Mouse (Mus musculus): Measurements from ENCODE around the gene Wdr93. TPM values are rescaled to one million over a fixed set of nuclear protein-coding genes. Genes with fewer than 3 reads are reported as not detected.

Gene Wdr93
- total and polyA plus RNA-seq, 2 experiments from 2014 or later: 0.24 to 1.3 TPM

GRCm38 (mm10) chr7:79761124-79761876 is 18.3 kb downstream of the Wdr93 start:
- H3K9ac ChIP-seq (replicated peaks; ENCODE audit: low read length): no peak overlapping the region
- no peaks in the 10 kb centered on the region for H3K27me3 ChIP-seq (ENCODE audit: insufficient read depth, low read length)
- H3K36me3 ChIP-seq (ENCODE audit: insufficient read depth, low read length): no peaks in the 10 kb centered on the region
- H3K4me1 ChIP-seq (ENCODE audit: insufficient read depth, low read length): no peaks in the 10 kb centered on the region
- 72% methylated on average over 5 of the region's 5 CpGs for WGBS
- H3K4me2 ChIP-seq (ENCODE audit: low read depth, low read length): no peak overlapping the region
- no peak overlapping the region for H3K27ac ChIP-seq
- no peak for DNase-seq (ENCODE audit: low spot score)
- no peak overlapping the region for H3K4me3 ChIP-seq (ENCODE audit: low read length)
- no peak for ATAC-seq
- H3K9me3 ChIP-seq (ENCODE audit: low read length): no peaks in the 10 kb centered on the region
- no peak for TF ChIP-seq CTCF (IDR thresholded peaks at IDR 0.05; ENCODE audit: low read depth)

DNA sequence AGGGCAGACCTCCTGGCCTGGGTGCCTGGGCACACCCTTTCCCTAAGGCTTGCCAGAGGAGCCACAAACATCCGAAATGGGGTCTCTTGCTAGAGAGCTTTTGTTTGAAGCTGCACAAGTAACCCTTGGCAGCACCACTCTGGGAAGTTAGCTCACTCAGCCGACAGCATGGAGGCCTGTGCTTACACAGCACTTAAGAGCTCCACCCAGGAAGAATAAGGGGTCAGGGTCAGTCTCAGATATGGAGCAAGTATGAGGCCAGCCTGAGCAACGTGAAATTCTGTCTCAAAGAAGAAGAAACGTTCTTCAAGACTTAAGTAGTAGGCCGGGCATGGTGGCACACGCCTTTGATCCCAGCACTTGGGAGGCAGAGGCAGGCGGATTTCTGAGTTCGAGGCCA is 19.1 kb downstream of the Wdr93 start:
- Histone ChIP-seq H3K9me3 (ENCODE audit: low read length) (no peaks in the 10 kb centered on the region), H3K4me1 (ENCODE audit: insufficient read depth, low read length) (no peaks in the 10 kb centered on the region), H3K9ac (replicated peaks; ENCODE audit: low read length) (no peak overlapping the region), H3K27me3 (ENCODE audit: insufficient read depth, low read length) (no peaks in the 10 kb centered on the region), H3K4me2 (ENCODE audit: low read depth, low read length) (no peak overlapping the region), H3K27ac (no peak overlapping the region), H3K36me3 (ENCODE audit: insufficient read depth, low read length) (no peaks in the 10 kb centered on the region), H3K4me3 (ENCODE audit: low read length) (no peak overlapping the region)
- WGBS: 77% methylated on average over 8 of the region's 8 CpGs
- no peak for ATAC-seq
- DNase-seq (ENCODE audit: low spot score): no peak
- no peak for TF ChIP-seq CTCF (IDR thresholded peaks at IDR 0.05; ENCODE audit: low read depth)

GRCm38 (mm10) chr7:79765991-79766390 is 23.0 kb downstream of the Wdr93 start:
- no peak for DNase-seq (ENCODE audit: low spot score)
- 48% methylated on average over 1 of the region's 1 CpGs for WGBS
- peak; percentile 24; the same call in 1 of the 2 replicates for TF ChIP-seq CTCF (IDR thresholded peaks at IDR 0.05; ENCODE audit: low read depth)
- H3K27me3 ChIP-seq (ENCODE audit: insufficient read depth, low read length): no peaks in the 10 kb centered on the region
- H3K4me1 ChIP-seq (ENCODE audit: insufficient read depth, low read length): no peaks in the 10 kb centered on the region
- no peak for ATAC-seq
- no peaks in the 10 kb centered on the region for H3K36me3 ChIP-seq (ENCODE audit: insufficient read depth, low read length)
- H3K9me3 ChIP-seq (ENCODE audit: low read length): no peaks in the 10 kb centered on the region
- no peak overlapping the region for H3K9ac ChIP-seq (replicated peaks; ENCODE audit: low read length)
- no peak overlapping the region for H3K4me2 ChIP-seq (ENCODE audit: low read depth, low read length)
- H3K4me3 ChIP-seq (ENCODE audit: low read length): no peak overlapping the region
- H3K27ac ChIP-seq: no peak overlapping the region

DNA sequence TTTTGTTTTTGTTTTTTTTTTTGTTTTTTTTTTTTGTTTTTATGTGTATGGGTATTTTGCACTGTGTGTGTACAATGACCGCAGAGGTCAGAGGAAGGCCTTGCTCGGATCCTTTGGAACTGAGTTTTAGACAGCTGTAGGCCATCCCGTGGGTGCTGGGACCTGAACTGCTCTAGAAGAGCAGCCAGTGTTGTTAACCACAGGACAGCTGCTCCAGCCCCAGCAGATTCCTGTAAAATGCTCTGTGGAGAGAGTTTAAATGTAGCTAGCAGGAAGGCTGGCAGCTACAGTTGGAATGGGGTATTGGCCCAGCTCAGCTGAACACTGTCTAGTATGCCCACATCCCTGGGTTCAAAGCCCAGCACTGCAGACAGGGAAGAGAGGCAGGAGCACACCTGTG is 26.7 kb downstream of the Wdr93 start:
- Histone ChIP-seq H3K4me2 (ENCODE audit: low read depth, low read length) (no peak overlapping the region), H3K27me3 (ENCODE audit: insufficient read depth, low read length) (no peaks in the 10 kb centered on the region), H3K4me1 (ENCODE audit: insufficient read depth, low read length) (no peaks in the 10 kb centered on the region), H3K9me3 (ENCODE audit: low read length) (no peaks in the 10 kb centered on the region), H3K36me3 (ENCODE audit: insufficient read depth, low read length) (no peaks in the 10 kb centered on the region), H3K27ac (no peak overlapping the region), H3K4me3 (ENCODE audit: low read length) (no peak overlapping the region), H3K9ac (replicated peaks; ENCODE audit: low read length) (no peak overlapping the region)
- ATAC-seq (no peak), DNase-seq (ENCODE audit: low spot score) (no peak)
- WGBS: 83% methylated on average over 3 of the region's 3 CpGs
- no peak for TF ChIP-seq CTCF (IDR thresholded peaks at IDR 0.05; ENCODE audit: low read depth)

- Histone ChIP-seq H3K4me1 (ENCODE audit: insufficient read depth, low read length) (no peaks in the 10 kb centered on the region), H3K27ac (no peak overlapping the region), H3K36me3 (ENCODE audit: insufficient read depth, low read length) (no peaks in the 10 kb centered on the region), H3K27me3 (ENCODE audit: insufficient read depth, low read length) (no peaks in the 10 kb centered on the region), H3K9ac (replicated peaks; ENCODE audit: low read length) (no peak overlapping the region), H3K9me3 (ENCODE audit: low read length) (no peaks in the 10 kb centered on the region), H3K4me2 (ENCODE audit: low read depth, low read length) (no peak overlapping the region), H3K4me3 (ENCODE audit: low read length) (no peak overlapping the region)
- DNase-seq (ENCODE audit: low spot score) (no peak), ATAC-seq (no peak)
- TF ChIP-seq CTCF (IDR thresholded peaks at IDR 0.05; ENCODE audit: low read depth): no peak
- 48% methylated on average over 15 of the region's 15 CpGs for WGBS
These were observed 28.9 kb downstream of the Wdr93 start for GRCm38 (mm10) chr7:79771561-79772512.

- Histone ChIP-seq H3K4me2 (ENCODE audit: low read depth, low read length) (peak overlapping the region; percentile 52), H3K4me1 (ENCODE audit: insufficient read depth, low read length) (no peaks in the 10 kb centered on the region), H3K27ac (no peak overlapping the region), H3K27me3 (ENCODE audit: insufficient read depth, low read length) (no peaks in the 10 kb centered on the region), H3K4me3 (ENCODE audit: low read length) (peak overlapping the region; percentile 21; the same call in 1 of the 2 replicates), H3K9me3 (ENCODE audit: low read length) (no peaks in the 10 kb centered on the region), H3K9ac (replicated peaks; ENCODE audit: low read length) (no peak overlapping the region; the same call in 1 of the 2 replicates), H3K36me3 (ENCODE audit: insufficient read depth, low read length) (no peaks in the 10 kb centered on the region)
- peak; percentile 97 for TF ChIP-seq CTCF (IDR thresholded peaks at IDR 0.05; ENCODE audit: low read depth)
- WGBS: 34% methylated on average over 16 of the region's 16 CpGs
- peak; percentile 85 for DNase-seq (ENCODE audit: low spot score)
- ATAC-seq: peak; percentile 77
These were observed 38.0 kb downstream of the Wdr93 start for GRCm38 (mm10) chr7:79780647-79781626.
